14 mouse cellular contexts compared by ENCODE assay signal in the genomic region with DNA sequence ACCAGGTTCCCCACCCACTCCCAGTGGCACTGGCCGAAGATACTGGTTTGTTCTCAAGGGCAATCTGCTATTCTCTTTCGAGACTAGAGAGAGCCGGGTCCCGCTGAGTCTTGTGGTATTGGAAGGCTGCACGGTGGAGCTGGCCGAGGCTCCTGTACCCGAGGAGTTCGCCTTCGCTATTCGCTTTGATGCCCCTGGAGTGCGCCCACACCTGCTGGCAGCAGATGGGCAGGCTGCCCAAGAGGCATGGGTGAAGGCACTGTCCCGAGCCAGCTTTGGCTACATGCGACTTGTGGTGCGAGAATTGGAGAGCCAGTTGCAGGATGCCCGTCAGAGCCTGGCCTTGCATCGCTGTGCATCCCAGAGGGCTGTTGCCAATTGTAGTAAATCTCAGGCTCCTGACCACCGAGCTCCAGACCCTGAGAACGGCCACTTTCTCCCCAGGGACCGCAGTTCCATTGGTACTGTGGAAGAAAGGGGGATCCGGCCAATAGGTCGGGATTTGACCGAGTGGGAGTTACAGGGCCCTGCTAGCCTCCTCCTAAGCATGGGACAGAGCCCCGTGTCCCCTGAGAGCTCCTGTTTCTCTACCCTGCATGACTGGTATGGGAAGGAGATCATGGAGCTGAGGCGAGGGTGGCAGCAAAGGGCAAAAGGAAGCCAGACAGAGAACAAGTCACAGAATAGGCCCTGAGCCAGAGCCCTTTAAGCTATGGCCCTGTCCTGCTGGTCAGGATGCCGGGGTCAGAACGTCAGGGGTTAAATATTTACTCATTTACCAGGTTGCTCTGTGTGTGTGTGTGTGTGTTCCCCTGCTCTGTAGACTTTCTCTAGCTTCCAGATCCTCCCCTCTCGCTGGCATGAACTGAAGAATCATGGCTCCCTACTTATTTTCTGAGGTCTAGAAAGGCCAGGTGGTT. TPM values are rescaled to one million over a fixed set of nuclear protein-coding genes. Genes with fewer than 3 reads are reported as not detected.
DNase-seq lines count a peak whose midpoint lies in the region; ATAC-seq and TF ChIP-seq lines count a peak whose summit lies in the region.
"Had no signal": no experiment of that assay in that cellular context is flagged by ENCODE, and none has a peak within 500 bp of the region (broad histone marks: within the 10 kb centered on the region; RNA-seq: fewer than 3 reads in every experiment).

No protein-coding gene starts in this region.

- no peaks in the 10 kb centered on the region for H3K27me3 ChIP-seq in heart, adult 2 months (ENCODE audit: control insufficient read depth, insufficient read depth, low read length)
- H3K27me3 ChIP-seq in midbrain, embryonic 12.5 days = peaks cover 30% of the 10 kb centered on the region
- peaks cover 24% of the 10 kb centered on the region for H3K27me3 ChIP-seq in midbrain, embryonic 13.5 days
- no peaks in the 10 kb centered on the region for H3K27me3 ChIP-seq in kidney, embryonic 16.5 days (ENCODE audit: insufficient read depth, low read length)
- H3K27me3 ChIP-seq in liver, postnatal 0 days (ENCODE audit: insufficient read depth, low read length) = no peaks in the 10 kb centered on the region
- H3K27me3 ChIP-seq in intestine, postnatal 0 days (replicated peaks; ENCODE audit: control insufficient read depth, insufficient read depth, low read length) = no peaks in the 10 kb centered on the region
- H3K27me3 ChIP-seq: Patski had no signal

- DNase-seq in heart, adult 11 months = peak; percentile 92
- no peak for DNase-seq in heart, adult 2 months
- DNase-seq in liver, postnatal 0 days = peak; percentile 37
- DNase-seq in ovary, postnatal 10 days (ENCODE audit: low spot score) = no peak
- DNase-seq: layer of hippocampus, postnatal 36 days; thymus, postnatal 25 days had no signal

- intact Hi-C loops in heart, adult 2 months (cut with DNase I) = no loop called here

- peaks cover 6% of the 10 kb centered on the region; the same call in 1 of the 2 replicates for H3K79me2 ChIP-seq in heart, adult 2 months (replicated peaks; ENCODE audit: control insufficient read depth, insufficient read depth, low read length)

- H3K9me3 ChIP-seq in midbrain, embryonic 12.5 days = no peaks in the 10 kb centered on the region
- no peaks in the 10 kb centered on the region for H3K9me3 ChIP-seq in midbrain, embryonic 13.5 days
- H3K9me3 ChIP-seq in kidney, embryonic 16.5 days (ENCODE audit: low read length) = no peaks in the 10 kb centered on the region
- H3K9me3 ChIP-seq in liver, postnatal 0 days (ENCODE audit: low read length) = no peaks in the 10 kb centered on the region
- no peaks in the 10 kb centered on the region for H3K9me3 ChIP-seq in intestine, postnatal 0 days (ENCODE audit: control insufficient read depth)
- H3K9me3 ChIP-seq: limb, embryonic 13.5 days had no signal

- no peak for TF ChIP-seq EP300 in heart, adult 2 months (IDR thresholded peaks at IDR 0.05; ENCODE audit: insufficient read depth, low read depth, low read length)
- no peak for TF ChIP-seq EP300 in liver, postnatal 0 days (IDR thresholded peaks at IDR 0.05; ENCODE audit: low read depth)

- ATAC-seq in midbrain, embryonic 12.5 days (ENCODE audit: low FRiP score, low read depth) = no peak
- no peak for ATAC-seq in midbrain, embryonic 13.5 days
- ATAC-seq in kidney, embryonic 16.5 days (ENCODE audit: low FRiP score, low TSS enrichment) = no peak
- ATAC-seq in liver, postnatal 0 days = no peak
- no peak for ATAC-seq in intestine, postnatal 0 days
- ATAC-seq: inflammation-experienced regulatory T-cells, adult 6 months; Patski had no signal

- WGBS in heart, adult 2 months = 88% methylated on average over 27 of the region's 27 CpGs
- WGBS in midbrain, embryonic 12.5 days = 94% methylated on average over 27 of the region's 27 CpGs
- 92% methylated on average over 27 of the region's 27 CpGs for WGBS in midbrain, embryonic 13.5 days
- WGBS in kidney, embryonic 16.5 days = 83% methylated on average over 27 of the region's 27 CpGs
- 78% methylated on average over 27 of the region's 27 CpGs for WGBS in liver, postnatal 0 days (ENCODE audit: insufficient replicate concordance)
- WGBS in intestine, postnatal 0 days = 87% methylated on average over 27 of the region's 27 CpGs

- H3K4me3 ChIP-seq in heart, adult 2 months = no peak overlapping the region
- H3K4me3 ChIP-seq in midbrain, embryonic 12.5 days = no peak overlapping the region
- H3K4me3 ChIP-seq in midbrain, embryonic 13.5 days (replicated peaks) = no peak overlapping the region
- no peak overlapping the region for H3K4me3 ChIP-seq in kidney, embryonic 16.5 days (ENCODE audit: low read length)
- H3K4me3 ChIP-seq in liver, postnatal 0 days (ENCODE audit: low read depth, low read length) = peak overlapping the region; percentile 9; the same call in 1 of the 2 replicates
- no peak overlapping the region for H3K4me3 ChIP-seq in intestine, postnatal 0 days (ENCODE audit: low read depth, low read length)
- H3K4me3 ChIP-seq: limb, embryonic 13.5 days; myocyte had no signal

- H3K36me3 ChIP-seq in heart, adult 2 months (ENCODE audit: control insufficient read depth, insufficient read depth, low read length) = peaks cover 7% of the 10 kb centered on the region; the same call in 1 of the 2 replicates
- H3K36me3 ChIP-seq in midbrain, embryonic 12.5 days = peaks cover 13% of the 10 kb centered on the region
- H3K36me3 ChIP-seq in midbrain, embryonic 13.5 days = peaks cover 10% of the 10 kb centered on the region
- peaks cover 8% of the 10 kb centered on the region for H3K36me3 ChIP-seq in kidney, embryonic 16.5 days (ENCODE audit: insufficient read depth, low read length)
- peaks cover 19% of the 10 kb centered on the region for H3K36me3 ChIP-seq in liver, postnatal 0 days (replicated peaks; ENCODE audit: insufficient read depth, low read length)
- H3K36me3 ChIP-seq in intestine, postnatal 0 days (ENCODE audit: control insufficient read depth, insufficient read depth) = peaks cover 10% of the 10 kb centered on the region; the same call in 1 of the 2 replicates

- no peak overlapping the region for H3K9ac ChIP-seq in heart, adult 2 months (ENCODE audit: low read depth, low read length)
- H3K9ac ChIP-seq in midbrain, embryonic 12.5 days (replicated peaks) = no peak overlapping the region
- no peak overlapping the region for H3K9ac ChIP-seq in midbrain, embryonic 13.5 days (replicated peaks)
- H3K9ac ChIP-seq in kidney, embryonic 16.5 days (replicated peaks; ENCODE audit: low read length) = no peak overlapping the region; the same call in 1 of the 2 replicates
- peak overlapping the region; percentile 81 for H3K9ac ChIP-seq in liver, postnatal 0 days (replicated peaks)
- no peak overlapping the region for H3K9ac ChIP-seq in intestine, postnatal 0 days (ENCODE audit: low read depth, low read length)
- H3K9ac ChIP-seq: limb, embryonic 13.5 days had no signal

- peaks cover 15% of the 10 kb centered on the region for H3K4me1 ChIP-seq in heart, adult 2 months (ENCODE audit: control insufficient read depth, insufficient read depth, low read length)
- H3K4me1 ChIP-seq in midbrain, embryonic 12.5 days = peaks cover 19% of the 10 kb centered on the region
- peaks cover 25% of the 10 kb centered on the region for H3K4me1 ChIP-seq in midbrain, embryonic 13.5 days (replicated peaks)
- H3K4me1 ChIP-seq in kidney, embryonic 16.5 days (ENCODE audit: insufficient read depth, low read length) = peaks cover 36% of the 10 kb centered on the region
- H3K4me1 ChIP-seq in liver, postnatal 0 days (ENCODE audit: insufficient read depth) = peaks cover 83% of the 10 kb centered on the region
- H3K4me1 ChIP-seq in intestine, postnatal 0 days (replicated peaks; ENCODE audit: control insufficient read depth, insufficient read depth, low read length) = peaks cover 16% of the 10 kb centered on the region

- TF ChIP-seq POLR2A in heart, adult 2 months (IDR thresholded peaks at IDR 0.05; ENCODE audit: insufficient read depth, low read depth, low read length) = no peak

- TF ChIP-seq CTCF in heart, adult 2 months (IDR thresholded peaks at IDR 0.05) = no peak
- TF ChIP-seq CTCF in liver, postnatal 0 days (IDR thresholded peaks at IDR 0.05; ENCODE audit: low read depth) = no peak
- no peak for TF ChIP-seq CTCF in intestine, postnatal 0 days (IDR thresholded peaks at IDR 0.05; ENCODE audit: low read depth)

- H3K27ac ChIP-seq in heart, adult 2 months = no peak overlapping the region
- 0 out of 2 replicates have a peak overlapping the region, but pooled peaks have one; percentile 20 for H3K27ac ChIP-seq in midbrain, embryonic 12.5 days (replicated peaks)
- H3K27ac ChIP-seq in midbrain, embryonic 13.5 days = no peak overlapping the region
- H3K27ac ChIP-seq in kidney, embryonic 16.5 days (ENCODE audit: low read length) = peak overlapping the region; percentile 15; the same call in 1 of the 2 replicates
- H3K27ac ChIP-seq in liver, postnatal 0 days (ENCODE audit: low read depth) = peak overlapping the region; percentile 99
- H3K27ac ChIP-seq in intestine, postnatal 0 days (ENCODE audit: low read depth, low read length) = no peak overlapping the region
- H3K27ac ChIP-seq: limb, embryonic 13.5 days had no signal

- no peak overlapping the region for H3K4me2 ChIP-seq in midbrain, embryonic 12.5 days (replicated peaks)
- H3K4me2 ChIP-seq in midbrain, embryonic 13.5 days (replicated peaks) = no peak overlapping the region
- H3K4me2 ChIP-seq in kidney, embryonic 16.5 days (replicated peaks; ENCODE audit: low read depth, low read length) = no peak overlapping the region
- peak overlapping the region; percentile 76 for H3K4me2 ChIP-seq in liver, postnatal 0 days (ENCODE audit: low read depth, low read length)
- no peak overlapping the region for H3K4me2 ChIP-seq in intestine, postnatal 0 days (replicated peaks; ENCODE audit: low read depth)
- H3K4me2 ChIP-seq: limb, embryonic 13.5 days had no signal

RNA-seq across cellular contexts. Expression of gene Smdt1, which starts 4.9 kb away (rescaled TPM):
- total RNA-seq in heart, adult 2 months (2021) = 100 to 1,000 TPM; 183 to 202 TPM
- polyA plus RNA-seq in heart, adult 2 months (2012; rRNA removed) = 231 and 248 TPM in 2 replicates
- polyA plus RNA-seq in midbrain, embryonic 12.5 days (2016; fragmentation: Nextera tagmentation; extraction: Ambion mirVana) = 248 and 261 TPM in 2 replicates
- 303 and 324 TPM in 2 replicates for polyA plus RNA-seq in midbrain, embryonic 13.5 days (2015; fragmentation: Nextera tagmentation; extraction: Ambion mirVana)
- 319 and 325 TPM in 2 replicates for polyA plus RNA-seq in kidney, embryonic 16.5 days (2015; fragmentation: Nextera tagmentation; extraction: Ambion mirVana)
- 145 and 151 TPM in 2 replicates for polyA plus RNA-seq in liver, postnatal 0 days (2015; fragmentation: Nextera tagmentation; extraction: Ambion mirVana)
- 448 and 457 TPM in 2 replicates for polyA plus RNA-seq in intestine, postnatal 0 days (2015; fragmentation: Nextera tagmentation; extraction: Ambion mirVana)

RNA-seq across cellular contexts. Expression of gene Pheta2, which starts 4.9 kb away (rescaled TPM):
- total RNA-seq in heart, adult 2 months (2021) = 1 to 10 TPM in 1 of 2 experiments, under 1 TPM in 1; 0.70 to 1.2 TPM
- polyA plus RNA-seq in heart, adult 2 months (2012; rRNA removed) = 0.76 and 1.3 TPM in 2 replicates
- polyA plus RNA-seq in midbrain, embryonic 12.5 days (2016; fragmentation: Nextera tagmentation; extraction: Ambion mirVana) = 3.3 and 4.1 TPM in 2 replicates
- 0.99 and 1.5 TPM in 2 replicates for polyA plus RNA-seq in midbrain, embryonic 13.5 days (2015; fragmentation: Nextera tagmentation; extraction: Ambion mirVana)
- 10.4 and 12.5 TPM in 2 replicates for polyA plus RNA-seq in kidney, embryonic 16.5 days (2015; fragmentation: Nextera tagmentation; extraction: Ambion mirVana)
- polyA plus RNA-seq in liver, postnatal 0 days (2015; fragmentation: Nextera tagmentation; extraction: Ambion mirVana) = 16.1 and 17.5 TPM in 2 replicates
- 5.4 and 5.5 TPM in 2 replicates for polyA plus RNA-seq in intestine, postnatal 0 days (2015; fragmentation: Nextera tagmentation; extraction: Ambion mirVana)

RNA-seq across cellular contexts. Expression of gene Naga, which starts 4.9 kb away (rescaled TPM):
- 10 to 100 TPM; 22.6 to 27.0 TPM for total RNA-seq in heart, adult 2 months (2021)
- 48.3 and 54.3 TPM in 2 replicates for polyA plus RNA-seq in heart, adult 2 months (2012; rRNA removed)
- polyA plus RNA-seq in midbrain, embryonic 12.5 days (2016; fragmentation: Nextera tagmentation; extraction: Ambion mirVana) = 24.0 and 24.9 TPM in 2 replicates
- 18.1 and 22.7 TPM in 2 replicates for polyA plus RNA-seq in midbrain, embryonic 13.5 days (2015; fragmentation: Nextera tagmentation; extraction: Ambion mirVana)
- polyA plus RNA-seq in kidney, embryonic 16.5 days (2015; fragmentation: Nextera tagmentation; extraction: Ambion mirVana) = 81.9 and 87.4 TPM in 2 replicates
- 34.6 TPM in 2 replicates for polyA plus RNA-seq in liver, postnatal 0 days (2015; fragmentation: Nextera tagmentation; extraction: Ambion mirVana)
- 1,439 and 1,503 TPM in 2 replicates for polyA plus RNA-seq in intestine, postnatal 0 days (2015; fragmentation: Nextera tagmentation; extraction: Ambion mirVana)

RNA-seq across cellular contexts. Expression of gene Ndufa6, which starts 10.5 kb away (rescaled TPM):
- 100 to 1,000 TPM; 659 to 775 TPM for total RNA-seq in heart, adult 2 months (2021)
- polyA plus RNA-seq in heart, adult 2 months (2012; rRNA removed) = 609 and 726 TPM in 2 replicates
- 277 and 315 TPM in 2 replicates for polyA plus RNA-seq in midbrain, embryonic 12.5 days (2016; fragmentation: Nextera tagmentation; extraction: Ambion mirVana)
- 350 and 359 TPM in 2 replicates for polyA plus RNA-seq in midbrain, embryonic 13.5 days (2015; fragmentation: Nextera tagmentation; extraction: Ambion mirVana)
- 415 and 434 TPM in 2 replicates for polyA plus RNA-seq in kidney, embryonic 16.5 days (2015; fragmentation: Nextera tagmentation; extraction: Ambion mirVana)
- 642 and 691 TPM in 2 replicates for polyA plus RNA-seq in liver, postnatal 0 days (2015; fragmentation: Nextera tagmentation; extraction: Ambion mirVana)
- 830 and 832 TPM in 2 replicates for polyA plus RNA-seq in intestine, postnatal 0 days (2015; fragmentation: Nextera tagmentation; extraction: Ambion mirVana)

RNA-seq across cellular contexts. Expression of gene Cyp2d22, which starts 36.4 kb away (rescaled TPM):
- 10 to 100 TPM; 25.5 to 27.0 TPM for total RNA-seq in heart, adult 2 months (2021)
- 44.0 and 48.4 TPM in 2 replicates for polyA plus RNA-seq in heart, adult 2 months (2012; rRNA removed)
- 2.3 and 2.8 TPM in 2 replicates for polyA plus RNA-seq in midbrain, embryonic 12.5 days (2016; fragmentation: Nextera tagmentation; extraction: Ambion mirVana)
- 1.1 and 1.8 TPM in 2 replicates for polyA plus RNA-seq in midbrain, embryonic 13.5 days (2015; fragmentation: Nextera tagmentation; extraction: Ambion mirVana)
- polyA plus RNA-seq in kidney, embryonic 16.5 days (2015; fragmentation: Nextera tagmentation; extraction: Ambion mirVana) = 18.2 and 21.1 TPM in 2 replicates
- 42.0 and 44.9 TPM in 2 replicates for polyA plus RNA-seq in liver, postnatal 0 days (2015; fragmentation: Nextera tagmentation; extraction: Ambion mirVana)
- 5.7 and 7.6 TPM in 2 replicates for polyA plus RNA-seq in intestine, postnatal 0 days (2015; fragmentation: Nextera tagmentation; extraction: Ambion mirVana)

Comparison
In these comparisons a context has a peak if more than half of its experiments do, and no peak if none do; other contexts are left out.
1. DNase-seq: peak in heart, adult 11 months (single experiment) and liver, postnatal 0 days (single experiment); none in heart, adult 2 months (0 of 2) and ovary, postnatal 10 days (single experiment).
2. H3K27ac ChIP-seq: peak in midbrain, embryonic 12.5 days (single experiment), kidney, embryonic 16.5 days (single experiment) and liver, postnatal 0 days (single experiment); none in heart, adult 2 months (single experiment), midbrain, embryonic 13.5 days (single experiment) and intestine, postnatal 0 days (single experiment).
3. RNA of gene Naga, which starts 4.9 kb away (polyA plus RNA-seq): 1,439 to 1,503 TPM in intestine, postnatal 0 days; 81.9 to 87.4 TPM in kidney, embryonic 16.5 days, 48.3 to 54.3 TPM in heart, adult 2 months, 34.6 TPM in liver, postnatal 0 days, 24.0 to 24.9 TPM in midbrain, embryonic 12.5 days and 18.1 to 22.7 TPM in midbrain, embryonic 13.5 days; every median in the first group is over 10 times any median in the second.